Mouse (Mus musculus) cerebellum, adult 11 months (tissue): ENCODE results near the gene Sumf1.

Experiments
- DNase-seq: peaks from one replicate; pipeline ENCODE4 v3.0.0; 2022

The Sumf1 gene

DNA sequence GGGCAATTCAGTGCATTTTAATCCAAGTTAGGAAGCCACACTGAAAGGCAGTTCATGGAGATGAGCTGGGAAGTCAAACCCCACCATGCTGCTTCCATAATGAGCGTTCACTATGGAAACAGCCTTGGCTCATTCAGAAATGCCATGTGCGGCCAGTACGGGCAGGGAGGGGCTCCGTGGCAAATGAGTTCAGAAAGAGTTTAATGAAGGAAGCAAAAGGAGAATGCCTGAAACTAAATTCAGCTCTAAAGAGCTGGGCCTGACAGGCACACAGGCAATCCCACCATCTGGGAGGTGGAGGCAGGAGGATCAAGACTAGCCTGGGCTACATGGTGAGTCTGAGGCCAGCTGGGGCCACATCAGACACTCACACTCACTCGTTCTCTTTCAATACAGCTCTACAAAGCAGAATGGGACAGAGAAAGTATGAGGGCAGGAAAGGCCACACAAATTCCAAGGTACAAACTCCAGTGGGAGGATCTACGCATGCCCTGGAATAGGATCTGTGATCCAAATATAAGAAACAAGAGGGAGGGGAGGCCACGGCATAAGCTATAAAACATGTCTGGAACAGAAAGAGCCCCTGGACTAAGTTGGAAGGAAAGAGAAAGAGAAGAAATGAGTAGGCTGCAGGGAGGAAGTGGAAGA is 39.3 kb downstream of the Sumf1 start:
- no peak for DNase-seq

DNA sequence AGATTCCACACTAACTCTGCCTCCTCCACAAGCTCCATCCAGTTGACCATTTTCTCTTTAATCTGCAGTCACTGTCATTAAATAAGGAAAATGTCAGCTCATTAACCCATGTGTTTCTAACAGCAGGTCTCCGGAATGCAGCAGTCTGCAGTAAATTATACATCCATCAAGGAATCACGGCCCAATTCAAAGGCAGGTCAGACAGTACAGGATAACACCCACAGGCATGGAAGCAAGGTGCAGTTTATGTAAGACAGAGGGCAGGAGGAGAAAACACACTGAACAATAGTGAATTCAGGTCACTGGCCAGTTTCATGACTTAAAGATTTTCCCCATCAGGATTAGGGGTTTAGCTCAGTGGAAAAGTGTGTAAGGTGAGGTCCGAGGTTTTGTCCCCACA is 40.1 kb downstream of the Sumf1 start:
- DNase-seq = no peak

DNA sequence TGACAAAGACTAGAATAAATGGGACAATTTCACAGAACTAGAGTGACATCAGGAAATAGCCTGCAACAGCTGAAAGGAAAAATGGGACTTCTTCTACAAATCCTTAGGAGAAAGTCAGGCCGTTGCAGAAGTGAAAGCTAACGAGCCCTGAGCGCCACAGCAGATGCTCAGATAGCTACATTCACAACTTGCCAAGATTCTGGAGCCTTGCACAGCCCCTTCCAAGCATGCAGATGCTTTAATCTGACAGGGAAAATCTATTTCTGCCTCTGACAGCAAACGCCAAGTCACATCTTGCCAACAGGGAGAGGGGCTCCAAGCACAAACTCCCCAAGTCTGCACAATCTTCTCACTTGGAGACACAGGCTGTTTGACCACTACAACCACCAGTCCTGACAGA is 42.6 kb downstream of the Sumf1 start:
- no peak for DNase-seq

DNA sequence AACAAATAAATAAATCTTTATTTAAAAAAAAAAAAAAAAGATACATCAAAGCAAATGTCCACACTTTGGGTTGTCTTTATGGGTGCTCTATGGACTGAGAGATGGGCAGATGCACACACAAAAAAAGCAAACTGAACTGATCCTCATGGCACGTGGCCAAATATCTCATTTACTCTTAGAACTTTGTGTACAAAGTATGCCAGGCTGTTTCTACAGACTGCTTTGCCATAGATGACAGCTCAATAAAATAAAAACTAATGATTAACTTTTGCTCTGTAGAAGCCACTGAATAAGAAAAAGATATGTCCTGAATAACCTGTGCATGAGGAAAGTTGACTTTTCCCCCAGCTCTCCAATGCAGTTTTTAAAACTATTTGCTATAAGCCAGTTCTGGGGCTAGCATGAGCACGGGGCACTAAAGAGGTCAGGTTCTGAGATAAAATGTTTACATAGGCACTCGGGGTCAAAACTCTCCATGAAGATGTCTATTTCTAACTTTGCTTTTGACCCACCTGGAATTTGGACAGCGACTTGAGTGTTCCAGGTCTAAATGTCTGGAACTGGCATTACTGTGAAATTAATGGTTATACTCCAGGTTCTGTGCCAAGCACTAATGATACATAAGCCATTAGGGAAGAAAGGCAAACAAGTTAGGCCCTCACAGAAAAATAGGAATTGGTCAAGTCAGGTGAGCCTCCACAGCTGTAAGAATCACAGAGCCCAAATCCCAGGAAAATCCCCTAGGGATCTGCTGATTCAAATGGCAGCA is 44.5 kb downstream of the Sumf1 start:
- DNase-seq = no peak

DNA sequence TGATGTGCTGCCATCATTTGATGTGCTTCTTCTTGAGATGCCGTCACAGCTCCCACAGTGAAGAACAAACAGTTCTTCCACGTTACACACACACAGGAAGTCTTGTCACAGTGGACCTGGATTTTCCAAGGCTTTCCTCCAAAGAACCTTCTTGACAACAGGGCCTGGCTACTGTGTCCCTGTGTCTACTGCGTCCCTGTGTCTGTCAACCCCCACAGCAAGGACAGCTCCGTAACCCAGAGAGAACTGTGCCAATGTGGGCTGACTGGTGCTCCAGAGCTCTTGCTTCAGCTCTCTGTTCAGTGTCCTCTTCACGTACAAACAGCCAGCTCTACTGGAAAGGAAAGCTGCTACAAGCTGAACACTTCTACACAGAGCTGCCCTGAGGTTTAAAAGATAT is 48.4 kb downstream of the Sumf1 start:
- no peak for DNase-seq

DNA sequence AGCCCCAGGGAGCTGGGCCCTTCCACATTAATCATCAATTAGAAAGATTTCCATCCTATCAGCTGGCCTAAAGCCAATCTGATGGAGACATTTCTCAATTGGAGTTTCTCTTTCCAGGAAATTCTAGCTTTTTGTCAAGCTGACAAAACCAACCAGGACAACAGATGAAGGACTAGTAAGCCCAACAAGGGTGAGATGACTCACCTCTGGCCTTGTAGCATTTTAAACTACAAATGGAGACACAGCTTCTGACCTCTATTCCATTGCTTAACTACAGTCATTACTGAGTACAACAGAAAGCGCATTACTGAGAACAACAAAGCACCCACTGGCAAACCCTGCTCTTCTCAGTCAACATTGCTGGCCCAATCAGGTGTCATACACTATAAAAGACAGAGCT is 49.1 kb downstream of the Sumf1 start:
- no peak for DNase-seq

DNA sequence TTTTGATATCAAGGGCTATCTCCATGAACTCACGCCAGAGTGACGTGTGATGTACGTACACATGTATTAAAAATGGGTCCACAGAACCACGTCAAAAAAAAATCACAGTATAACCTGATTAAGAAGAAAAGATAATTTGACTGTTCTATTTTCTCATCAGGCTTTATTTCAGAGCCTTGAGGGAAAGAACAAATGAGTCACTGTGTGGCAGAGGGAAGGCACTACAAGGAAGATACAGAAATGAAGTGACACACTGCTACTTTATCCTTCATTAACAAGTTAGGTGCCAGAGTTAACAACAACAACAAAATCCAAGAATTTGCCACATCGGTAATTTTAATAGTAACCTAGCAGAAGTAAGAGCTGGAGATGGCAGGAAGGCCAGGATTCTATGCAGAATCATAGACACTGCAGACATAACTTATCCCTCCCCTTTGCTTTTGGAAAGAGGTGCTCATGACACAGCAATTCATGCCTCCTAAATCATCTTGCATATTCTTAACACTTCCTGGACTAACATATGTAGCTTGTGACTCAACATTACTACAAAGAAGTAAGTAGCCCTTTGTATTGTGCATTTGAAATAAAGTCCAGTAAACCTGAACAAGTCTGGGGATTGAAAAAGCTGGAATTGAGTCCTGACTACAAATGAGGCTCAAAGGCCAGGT is 53.0 kb downstream of the Sumf1 start:
- no peak for DNase-seq

DNA sequence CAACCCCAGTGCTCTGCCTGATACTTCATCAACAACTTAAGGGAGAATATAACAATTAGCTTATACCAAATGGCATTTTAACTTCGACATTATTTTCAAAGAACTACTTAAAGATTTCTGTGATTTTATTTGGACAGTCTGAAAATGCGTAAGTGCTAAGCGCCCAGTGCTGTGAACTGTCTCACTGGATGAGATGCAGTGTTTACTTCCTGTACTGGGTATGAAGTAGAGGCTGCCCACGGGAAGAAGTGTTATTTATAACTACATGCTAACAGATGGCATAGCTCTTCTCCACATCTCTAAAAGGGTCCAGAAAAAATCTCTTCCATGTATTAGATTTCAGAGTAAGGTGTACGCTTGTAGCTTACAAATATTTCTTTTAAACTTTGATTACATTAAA is 54.7 kb downstream of the Sumf1 start:
- DNase-seq = no peak

DNA sequence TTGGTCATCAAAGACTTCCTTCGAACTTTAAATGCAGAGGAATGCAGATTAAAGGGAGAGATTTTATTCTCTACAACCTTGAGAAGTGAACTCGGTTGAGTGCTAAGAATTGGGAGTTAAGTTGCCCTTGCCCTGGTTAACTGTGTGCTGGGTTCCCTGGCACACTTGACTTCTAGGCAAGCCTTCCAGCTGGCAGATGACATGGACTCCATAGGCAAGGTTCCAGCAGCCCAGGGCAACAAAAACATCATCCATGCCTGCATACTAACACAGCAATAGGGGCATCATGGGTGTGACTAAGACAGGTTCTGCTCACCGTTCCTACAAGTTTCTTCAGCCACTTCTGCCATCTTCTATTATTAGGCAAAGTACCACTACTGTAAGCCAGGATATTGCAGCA is 58.8 kb downstream of the Sumf1 start:
- DNase-seq = no peak

DNA sequence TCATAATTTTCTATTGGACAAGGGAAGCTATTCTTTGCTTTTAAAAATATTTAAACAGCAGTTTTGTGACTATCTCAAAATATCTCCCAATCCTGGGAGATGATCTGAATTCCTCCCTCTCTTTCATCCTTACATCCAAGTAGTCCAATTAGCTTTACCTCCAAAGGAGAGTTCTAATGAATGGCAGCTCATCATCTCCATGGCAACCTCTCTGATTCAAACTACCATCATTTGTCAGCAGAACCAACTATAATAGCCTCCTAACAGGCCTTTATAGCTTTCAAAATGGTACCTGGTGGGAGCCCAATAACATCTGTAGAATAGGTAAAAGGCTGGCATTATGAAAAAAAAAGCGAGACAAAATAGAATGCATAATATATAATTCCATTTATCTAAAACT is 59.9 kb downstream of the Sumf1 start:
- no peak for DNase-seq

DNA sequence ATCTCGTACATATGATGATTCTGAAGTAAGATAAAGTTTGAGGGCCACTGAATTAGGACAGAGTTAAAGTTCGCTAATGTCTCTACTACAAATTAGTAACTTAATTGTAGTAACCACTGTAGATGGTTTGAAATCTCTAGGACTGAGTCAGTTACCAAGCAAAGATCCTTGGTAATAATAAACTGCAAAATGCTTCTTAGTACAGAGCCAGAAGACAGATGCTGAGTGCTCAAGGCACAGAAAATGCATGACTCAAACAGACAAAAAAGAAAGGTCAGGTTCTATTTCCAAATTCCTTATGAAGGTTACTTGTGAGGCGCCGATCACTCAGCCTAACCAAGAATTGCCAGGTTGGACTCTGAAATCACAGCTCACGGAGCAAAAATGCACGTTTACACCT is 67.5 kb downstream of the Sumf1 start:
- no peak for DNase-seq

DNA sequence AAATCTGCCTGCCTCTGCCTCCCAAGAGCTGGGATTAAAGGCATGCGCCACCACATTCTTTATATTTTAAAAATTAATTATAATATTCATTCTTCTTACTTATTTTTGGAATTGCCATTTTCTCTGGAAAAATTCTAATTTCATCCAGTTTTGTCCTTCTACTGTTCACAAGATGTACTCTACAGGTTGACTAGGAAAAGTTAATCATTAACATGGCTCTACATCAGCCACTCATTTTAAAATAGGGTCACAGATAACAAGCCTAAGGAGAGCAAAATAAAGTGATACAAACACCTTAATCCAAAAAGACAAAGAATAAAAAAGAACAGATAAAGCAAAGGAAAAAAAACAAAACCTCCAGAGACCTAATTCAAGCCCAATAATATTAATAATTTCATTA is 70.4 kb downstream of the Sumf1 start:
- DNase-seq = no peak

DNA sequence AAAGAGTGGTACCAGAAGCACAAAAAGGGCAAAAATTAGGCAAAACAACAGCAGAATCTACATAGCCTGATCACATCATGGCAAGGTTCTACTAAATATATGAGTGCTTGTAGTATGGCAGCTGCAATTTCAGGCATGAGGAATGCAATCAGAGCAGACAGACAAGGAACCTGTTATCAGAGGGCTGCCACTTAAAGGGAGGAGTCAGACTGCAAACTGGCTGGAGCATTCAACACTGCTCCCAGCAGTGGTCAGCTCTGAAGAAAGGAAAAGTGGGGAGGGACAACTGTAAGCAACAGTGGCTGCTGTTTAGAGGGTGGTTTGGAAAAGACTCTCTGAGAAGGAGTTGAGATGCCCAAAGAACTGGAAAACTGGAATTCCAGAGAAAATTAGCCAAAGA is 73.7 kb downstream of the Sumf1 start:
- no peak for DNase-seq

DNA sequence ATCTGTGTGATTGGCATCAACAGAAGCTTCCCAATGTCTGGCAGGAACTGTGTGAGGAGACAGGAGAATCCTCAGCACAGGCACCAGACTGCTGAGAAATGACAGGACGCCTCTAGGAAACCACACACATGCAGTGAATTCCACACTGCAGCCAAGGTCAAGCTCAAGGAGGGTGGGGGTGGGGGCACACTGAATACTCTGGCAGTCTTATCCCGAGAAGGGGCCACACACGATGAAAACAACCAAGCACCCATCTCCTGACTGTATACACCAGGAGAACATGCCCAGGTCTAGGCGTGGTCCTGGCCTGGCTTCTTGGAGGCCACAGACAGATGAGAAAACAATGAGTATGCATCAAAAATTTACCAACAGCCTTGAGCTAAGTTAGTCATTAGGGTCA is 75.0 kb downstream of the Sumf1 start:
- no peak for DNase-seq

DNA sequence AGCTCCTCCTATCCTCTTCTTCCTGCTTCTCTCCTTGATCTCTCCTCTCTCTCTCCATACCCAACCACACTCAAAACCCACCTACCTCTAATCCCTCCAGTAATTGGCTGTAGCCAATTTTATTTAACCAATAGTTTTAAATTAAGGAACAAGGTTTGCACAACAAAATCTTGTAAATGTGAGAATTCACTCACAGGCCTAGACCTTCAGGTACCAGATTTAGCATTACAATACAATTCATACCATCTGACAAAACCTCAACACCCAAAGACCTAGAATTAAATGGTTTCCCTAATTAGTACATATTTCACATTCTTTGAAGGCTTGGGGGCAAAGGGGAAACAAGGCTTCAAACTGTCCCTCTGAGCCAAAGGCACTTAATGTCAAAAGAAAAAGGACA is 78.0 kb downstream of the Sumf1 start:
- DNase-seq = no peak

DNA sequence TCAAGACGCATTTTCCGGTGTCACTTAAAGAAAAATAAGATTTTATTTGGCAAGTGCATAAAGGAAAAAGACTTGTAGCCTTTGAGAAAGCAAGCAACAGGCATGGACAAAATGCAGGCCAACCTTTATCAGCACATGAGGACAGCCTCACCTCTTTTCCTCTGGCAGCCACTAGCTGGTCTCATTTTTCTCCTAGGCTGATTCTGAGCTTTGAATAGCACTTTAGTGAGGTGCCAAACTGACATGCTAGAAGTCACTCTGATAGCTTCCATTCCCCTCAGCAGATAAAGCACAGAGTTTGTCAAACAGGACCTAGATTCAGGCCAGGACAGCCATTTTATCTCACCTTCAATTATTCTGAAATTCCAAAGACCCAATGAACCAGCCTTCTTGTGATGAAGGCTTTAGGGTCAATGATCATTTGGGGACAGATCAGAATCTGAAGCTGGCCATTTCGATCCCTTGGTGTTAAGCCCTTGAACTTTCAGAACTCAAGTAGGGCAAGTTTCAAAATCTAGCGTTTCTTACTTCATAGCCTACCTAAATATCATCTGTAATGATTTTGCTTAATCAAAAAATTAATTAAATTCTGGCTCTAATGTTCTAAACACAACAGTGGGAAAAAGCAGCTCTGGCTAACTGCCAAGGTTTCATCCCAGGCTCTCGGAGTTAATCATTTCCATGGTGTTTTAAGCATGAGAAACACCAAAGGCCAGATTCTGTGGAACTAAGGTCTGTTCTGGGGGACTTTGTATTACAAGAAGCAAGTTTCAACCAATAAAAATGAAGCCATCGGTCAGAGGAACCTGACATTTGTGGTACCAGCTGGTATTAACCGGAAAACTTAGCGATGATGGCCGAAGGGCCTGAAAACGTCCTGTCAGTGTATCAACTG is 83.2 kb downstream of the Sumf1 start:
- no peak for DNase-seq

DNA sequence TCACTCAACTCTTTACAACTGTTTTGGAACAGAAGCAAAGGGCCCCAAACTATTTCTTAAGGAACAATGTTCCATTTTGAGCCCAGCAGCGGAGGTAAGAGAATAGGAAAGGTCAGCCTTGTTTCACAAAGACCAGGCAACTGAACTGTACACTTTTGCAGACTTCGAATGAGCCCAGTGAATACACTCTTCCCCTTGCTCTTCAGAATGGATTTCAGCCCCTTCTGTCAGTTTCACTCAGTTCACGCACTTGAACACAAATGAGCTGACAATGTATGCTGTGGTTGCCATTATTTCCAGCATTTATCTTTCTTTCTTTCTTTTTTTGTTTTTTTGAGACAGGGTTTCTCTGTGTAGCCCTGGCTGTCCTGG is 86.5 kb downstream of the Sumf1 start:
- no peak for DNase-seq

DNA sequence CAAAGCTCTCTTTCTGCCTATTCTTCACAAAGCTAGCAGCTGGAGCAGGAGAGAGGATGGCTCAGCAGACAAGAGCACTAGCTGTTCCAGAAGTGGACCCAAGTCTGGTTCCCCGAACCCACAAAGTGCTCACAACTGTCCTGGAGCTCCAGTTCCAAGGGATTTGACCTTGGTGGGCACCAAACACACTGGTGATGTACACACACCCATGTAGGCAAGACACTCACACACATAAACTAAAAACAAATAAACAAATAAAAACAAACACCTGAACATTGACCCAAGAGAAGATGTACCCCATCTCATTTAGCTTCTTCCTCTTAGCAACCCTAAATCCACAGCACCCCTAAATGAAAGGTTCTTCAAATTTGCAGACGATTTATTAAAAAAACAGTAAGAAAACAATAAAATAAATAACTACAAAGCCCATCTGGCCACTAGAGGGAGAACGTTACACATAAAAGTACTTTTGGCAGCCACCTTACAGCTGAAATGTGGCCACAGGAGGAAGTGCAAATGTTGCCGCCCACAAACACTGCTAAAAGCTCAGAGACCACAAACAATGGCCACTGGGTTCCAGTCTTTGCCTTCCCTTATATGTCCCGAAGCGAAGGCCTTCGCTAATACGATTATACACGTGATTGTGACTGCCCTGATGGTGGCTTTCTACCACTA is 87.1 kb downstream of the Sumf1 start:
- peak; percentile 16 for DNase-seq

DNA sequence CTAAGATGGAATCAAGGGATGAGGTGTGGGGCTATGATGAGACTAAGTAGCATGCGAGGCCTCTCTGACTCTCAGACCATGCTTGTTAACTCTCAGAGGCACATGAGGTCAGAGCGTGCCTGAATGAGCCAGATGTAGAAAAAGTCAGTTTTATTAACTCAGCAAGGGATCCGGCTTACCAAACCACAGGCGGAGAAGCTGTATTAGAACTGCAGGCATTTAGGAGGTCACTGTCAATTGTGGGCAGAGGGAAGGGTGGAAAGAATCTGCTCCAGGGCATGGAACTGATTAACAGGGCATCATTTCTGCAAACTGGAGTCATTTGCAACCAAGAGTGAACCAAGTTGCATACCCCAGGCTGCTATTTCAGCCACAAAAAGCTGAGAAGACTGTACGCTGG is 89.9 kb downstream of the Sumf1 start:
- no peak for DNase-seq

DNA sequence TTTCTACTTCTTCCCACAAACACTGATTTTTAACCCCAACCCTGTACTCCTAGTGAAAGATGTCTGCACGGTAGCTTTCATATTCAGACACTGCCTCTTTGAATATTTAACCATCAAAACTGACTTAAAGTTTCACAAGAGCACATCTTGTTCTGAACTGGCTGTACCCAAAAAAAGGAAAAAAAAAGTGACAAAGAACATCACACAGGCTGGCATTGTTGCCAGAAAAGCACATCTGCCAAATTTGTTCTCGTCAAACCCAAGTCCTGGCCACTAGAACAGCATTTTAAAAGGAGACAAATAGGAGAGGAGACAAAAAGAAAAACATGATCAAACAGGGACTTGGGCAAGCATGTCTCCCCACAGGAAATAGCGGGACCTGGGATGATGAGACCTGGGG is 91.9 kb downstream of the Sumf1 start:
- DNase-seq = no peak

DNA sequence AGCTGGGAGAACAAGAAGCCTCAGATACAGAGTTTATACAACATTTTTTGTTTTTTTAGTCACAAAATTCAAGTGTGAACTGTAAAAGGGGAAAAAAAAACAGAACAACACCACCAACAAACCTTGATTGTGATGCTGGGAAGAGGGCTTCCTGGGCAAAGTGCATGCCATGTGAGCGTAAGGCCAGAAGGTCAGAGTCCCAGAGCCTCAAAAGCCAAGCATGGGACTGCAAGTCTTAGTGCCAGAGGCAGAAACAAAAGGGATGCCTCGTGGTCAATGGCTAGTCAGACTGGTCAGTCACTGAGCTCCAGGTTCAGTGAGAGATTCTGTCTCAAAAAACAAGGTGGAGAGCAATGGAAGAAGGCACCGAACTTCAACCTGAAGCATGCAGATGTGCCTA is 92.7 kb downstream of the Sumf1 start:
- DNase-seq = no peak

DNA sequence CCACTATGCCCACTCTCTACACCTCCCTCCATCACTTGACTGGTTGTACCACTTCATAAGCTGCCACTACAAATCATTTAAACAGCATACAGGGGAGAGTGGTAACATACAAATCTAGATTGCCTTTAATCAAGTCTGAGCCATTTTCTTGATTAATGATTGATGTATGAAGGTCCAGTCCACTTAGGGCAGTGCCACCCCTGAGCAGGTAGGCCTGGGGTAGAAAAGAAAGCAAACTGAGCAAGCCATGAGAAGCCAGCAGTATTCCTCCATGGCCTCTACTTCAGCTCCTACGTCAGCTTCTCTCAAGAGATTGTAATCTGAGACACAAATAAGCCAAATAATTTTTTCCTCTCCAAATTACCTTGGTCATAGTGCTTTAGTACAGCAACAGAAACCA is 94.1 kb downstream of the Sumf1 start:
- no peak for DNase-seq

DNA sequence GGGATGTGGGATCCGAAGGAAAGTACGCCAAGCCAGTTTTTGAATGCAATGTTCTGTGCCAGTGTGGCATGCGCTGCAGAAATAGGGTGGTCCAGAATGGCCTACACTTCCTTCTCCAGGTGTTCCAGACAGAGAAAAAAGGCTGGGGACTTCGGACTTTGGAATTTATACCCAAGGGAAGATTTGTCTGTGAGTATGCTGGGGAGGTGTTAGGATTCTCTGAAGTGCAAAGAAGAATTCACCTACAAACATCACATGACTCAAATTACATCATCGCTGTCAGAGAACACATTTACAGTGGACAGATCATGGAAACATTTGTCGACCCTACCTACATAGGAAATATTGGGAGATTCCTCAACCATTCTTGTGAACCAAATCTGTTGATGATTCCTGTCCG is 109.5 kb downstream of the Sumf1 start:
- no peak for DNase-seq
